Mouse (Mus musculus) left cerebral cortex, postnatal 25 days (tissue): ENCODE results near the gene Smyd5. TPM values are rescaled to one million over a fixed set of nuclear protein-coding genes. Genes with fewer than 3 reads are reported as not detected.

ENCODE experiments used
- DNase-seq, 2 experiments: peaks; one replicate each; pipeline ENCODE4 v3.0.0; 2022; ENCODE audit warnings: low spot score in 2 of 2, mixed read lengths in 1 of 2
- intact Hi-C: fragments of 180-260 bp; cut with DNase I; formaldehyde crosslinking; loops from one replicate; pipeline ENCODE4 v1.15.1; 2025
- total RNA-seq, 2 experiments: library from RNA; stranded (reverse); gene quantifications; 2 replicates each; pipeline ENCODE4 v1.2.3; 2021

The Smyd5 gene
- 10 to 100 TPM; 38.6 to 39.4 TPM for total RNA-seq

- intact Hi-C loops = no loop called here
- peak; percentile 74 to 82 for DNase-seq
These were observed at the start of gene Smyd5 for GRCm38 (mm10) chr6:85431842-85432431. TSS of gene Smyd5 (plus strand) at chr6:85431989.

GRCm38 (mm10) chr6:85382791-85383190, 49.0 kb upstream of the Smyd5 start:
- intact Hi-C loops = no loop called here

GRCm38 (mm10) chr6:85388608-85389007, 43.2 kb upstream of the Smyd5 start:
- intact Hi-C loops = no loop called here
- no peak for DNase-seq

More at GRCm38 (mm10) chr6:85382791-85383190, 49.0 kb upstream of the Smyd5 start:
- no peak for DNase-seq

- intact Hi-C loops = loop anchor here (1.0 to 5.0 kb wide), 2 partner anchors 46 to 240 kb away; no protein-coding TSS in a partner anchor
These were observed 40.0 kb upstream of the Smyd5 start for GRCm38 (mm10) chr6:85391803-85392202.

GRCm38 (mm10) chr6:85395360-85395759, 36.4 kb upstream of the Smyd5 start:
- DNase-seq = no peak
- intact Hi-C loops = loop anchor here (5.0 kb wide), 1 partner anchor 158 kb away; no protein-coding TSS in a partner anchor

More at GRCm38 (mm10) chr6:85391803-85392202, 40.0 kb upstream of the Smyd5 start:
- peak; percentile 61 to 66 for DNase-seq

GRCm38 (mm10) chr6:85397165-85397564, 34.6 kb upstream of the Smyd5 start:
- intact Hi-C loops = loop anchor here (5.0 kb wide), 1 partner anchor 160 kb away; no protein-coding TSS in a partner anchor
- DNase-seq = peak; percentile 28 to 44

- intact Hi-C loops = loop anchor here (5.0 kb wide), 1 partner anchor 162 kb away; no protein-coding TSS in a partner anchor
- DNase-seq = peak in 1 of 2 experiments; percentile 8
These were observed 32.1 kb upstream of the Smyd5 start for GRCm38 (mm10) chr6:85399715-85400114.

- intact Hi-C loops = no loop called here
- no peak for DNase-seq
These were observed 29.2 kb upstream of the Smyd5 start for GRCm38 (mm10) chr6:85402613-85403012.

- no peak for DNase-seq
- intact Hi-C loops = no loop called here
These were observed 28.8 kb upstream of the Smyd5 start for GRCm38 (mm10) chr6:85403039-85403438.

- DNase-seq = no peak
- intact Hi-C loops = no loop called here
These were observed 22.8 kb upstream of the Smyd5 start for GRCm38 (mm10) chr6:85409003-85409402.

- peak; percentile 18 to 52 for DNase-seq
- intact Hi-C loops = loop anchor here (2.0 kb wide), 1 partner anchor 256 kb away; no protein-coding TSS in a partner anchor
These were observed 21.0 kb upstream of the Smyd5 start for GRCm38 (mm10) chr6:85410771-85411273.

GRCm38 (mm10) chr6:85415829-85416228, 16.0 kb upstream of the Smyd5 start:
- intact Hi-C loops = no loop called here
- DNase-seq = no peak

- intact Hi-C loops = no loop called here
- no peak for DNase-seq
These were observed 12.6 kb upstream of the Smyd5 start for GRCm38 (mm10) chr6:85419150-85419549.

GRCm38 (mm10) chr6:85423836-85424379, 7.9 kb upstream of the Smyd5 start, which contains the start of gene Noto:
TSS of gene Noto (plus strand) at chr6:85423886.
- intact Hi-C loops = no loop called here
- no peak for DNase-seq

GRCm38 (mm10) chr6:85431274-85431841, 431 bp upstream of the Smyd5 start:
- intact Hi-C loops = no loop called here
- DNase-seq = no peak

GRCm38 (mm10) chr6:85433865-85434264, 2.1 kb downstream of the Smyd5 start:
- intact Hi-C loops = no loop called here
- no peak for DNase-seq

GRCm38 (mm10) chr6:85436204-85436603, 4.4 kb downstream of the Smyd5 start:
- intact Hi-C loops = no loop called here
- no peak for DNase-seq

- intact Hi-C loops = no loop called here
- peak in 1 of 2 experiments; percentile 2 for DNase-seq
These were observed 4.8 kb downstream of the Smyd5 start for GRCm38 (mm10) chr6:85436631-85437030.

GRCm38 (mm10) chr6:85441142-85441541, 9.4 kb downstream of the Smyd5 start:
- no peak for DNase-seq
- intact Hi-C loops = no loop called here

- no peak for DNase-seq
- intact Hi-C loops = no loop called here
These were observed 11.9 kb downstream of the Smyd5 start for GRCm38 (mm10) chr6:85443488-85444233.
